Mouse (Mus musculus) C2C12 (cell line): ENCODE data around the gene Smg1.

Experiments used
- CTCF ChIP-seq: IDR thresholded peaks from one replicate; pipeline ENCODE4 v1.5.1; 2011; ENCODE audit not compliant: control insufficient read depth, insufficient read depth, insufficient read length
- FOSL1 ChIP-seq: IDR thresholded peaks from one replicate; pipeline ENCODE4 v1.8.0; 2011; ENCODE audit warnings: mild to moderate bottlenecking, low read length; ENCODE audit not compliant: poor library complexity, insufficient read depth, severe bottlenecking
- MAX ChIP-seq: IDR thresholded peaks from one replicate; pipeline ENCODE4 v1.6.1; 2011; ENCODE audit warnings: mild to moderate bottlenecking, control low read depth
- MYOD1 ChIP-seq: IDR thresholded peaks from one replicate; pipeline ENCODE4 v1.6.1; 2011; ENCODE audit warnings: low read depth; ENCODE audit not compliant: control insufficient read depth, insufficient read length
- USF1 ChIP-seq: IDR thresholded peaks from one replicate; pipeline ENCODE4 v1.6.1; 2011; ENCODE audit warnings: low read depth, mild to moderate bottlenecking, control low read depth, moderate library complexity

GRCm38 (mm10) chr7:118282543-118282942 lies 39.1 kb upstream of the Smg1 start:
- TF ChIP-seq CTCF (no peak), USF1 (no peak), MAX (no peak), FOSL1 (no peak), MYOD1 (no peak)
